Mouse (Mus musculus): Measurements from ENCODE around the gene Tmem185b.

The Tmem185b gene

DNA sequence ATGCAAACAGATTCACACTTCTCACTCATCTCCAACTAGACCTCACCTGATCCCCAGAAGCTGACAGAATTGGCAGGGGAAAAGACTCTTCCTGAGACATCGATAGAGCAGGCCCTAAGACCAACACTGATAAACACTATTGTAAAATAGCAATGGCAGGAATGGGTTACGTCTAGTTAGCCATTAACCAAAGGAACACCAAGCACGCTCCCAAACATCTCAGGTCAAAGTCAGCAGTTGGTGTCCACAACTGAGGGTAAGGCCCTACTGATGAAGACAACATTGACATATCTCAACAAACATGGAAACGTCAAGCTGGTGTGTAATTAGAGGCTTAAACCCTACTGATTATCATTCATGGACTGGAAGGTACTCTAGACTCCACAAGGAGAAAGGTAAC lies 39.6 kb downstream of the Tmem185b start:
- H3K4me1 ChIP-seq (replicated peaks; ENCODE audit: low read depth, low read length) = peaks cover 10% of the 10 kb centered on the region
- H3K9me3 ChIP-seq (ENCODE audit: low read length) = no peaks in the 10 kb centered on the region
- TF ChIP-seq POU5F1 (IDR thresholded peaks at IDR 0.05; ENCODE audit: borderline replicate concordance, low read length) = no peak
- no peak for TF ChIP-seq NANOG (IDR thresholded peaks at IDR 0.05; ENCODE audit: borderline replicate concordance, low read length)
- no peak for TF ChIP-seq CTCF (conservative IDR thresholded peaks at IDR 0.05; ENCODE audit: low read length)
- peaks cover 35% of the 10 kb centered on the region for H3K36me3 ChIP-seq (ENCODE audit: insufficient read depth, low read length)
- H3K4me3 ChIP-seq (replicated peaks; ENCODE audit: low read length) = no peak overlapping the region
- H3K27me3 ChIP-seq (ENCODE audit: insufficient read depth, low read length) = no peaks in the 10 kb centered on the region

DNA sequence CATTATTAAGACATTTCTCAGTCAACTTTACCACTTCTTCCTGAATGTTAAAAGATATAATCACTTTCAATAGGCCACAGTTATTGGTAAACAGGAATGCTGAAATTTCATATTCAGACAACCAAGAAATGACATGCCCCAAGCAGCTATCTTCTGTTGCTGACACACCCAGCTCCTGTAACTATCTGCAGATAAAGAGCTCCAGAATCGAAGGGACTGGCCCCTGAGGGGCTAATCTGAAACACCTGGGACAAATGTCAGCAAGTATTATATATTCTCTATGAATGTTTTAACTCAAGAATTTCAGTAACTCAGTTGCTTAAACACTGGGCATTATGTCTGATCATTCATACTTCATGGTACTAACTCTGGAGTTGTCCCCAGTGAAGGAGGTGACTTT lies 44.2 kb downstream of the Tmem185b start:
- Histone ChIP-seq H3K27me3 (ENCODE audit: insufficient read depth, low read length) (no peaks in the 10 kb centered on the region), H3K4me3 (replicated peaks; ENCODE audit: low read length) (no peak overlapping the region), H3K9me3 (ENCODE audit: low read length) (no peaks in the 10 kb centered on the region), H3K36me3 (ENCODE audit: insufficient read depth, low read length) (peaks cover 35% of the 10 kb centered on the region), H3K4me1 (replicated peaks; ENCODE audit: low read depth, low read length) (peaks cover 10% of the 10 kb centered on the region)
- TF ChIP-seq POU5F1 (IDR thresholded peaks at IDR 0.05; ENCODE audit: borderline replicate concordance, low read length) = no peak

Measured in E14TG2a.4 (cell line).